Mouse (Mus musculus): ENCODE data around the gene Fam83f.

Gene Fam83f

GRCm38 (mm10) chr15:80671295-80672252 lies at the start of gene Fam83f:
Gene Fam83f, plus strand, starts transcription at chr15:80671847.
- DNase-seq (ENCODE audit: low read depth) = no peak

GRCm38 (mm10) chr15:80623171-80623837 lies 48.3 kb upstream of the Fam83f start:
- DNase-seq (ENCODE audit: low read depth) = peak; percentile 56

GRCm38 (mm10) chr15:80626472-80626871 lies 45.2 kb upstream of the Fam83f start:
- DNase-seq (ENCODE audit: low read depth) = no peak

GRCm38 (mm10) chr15:80630147-80630546 lies 41.5 kb upstream of the Fam83f start:
- no peak for DNase-seq (ENCODE audit: low read depth)

GRCm38 (mm10) chr15:80630711-80631110 lies 40.9 kb upstream of the Fam83f start:
- no peak for DNase-seq (ENCODE audit: low read depth)

- no peak for DNase-seq (ENCODE audit: low read depth)
These were observed 40.3 kb upstream of the Fam83f start for GRCm38 (mm10) chr15:80631311-80631710.

- DNase-seq (ENCODE audit: low read depth) = no peak
These were observed 39.3 kb upstream of the Fam83f start for GRCm38 (mm10) chr15:80632280-80632893.

- peak; percentile 96 for DNase-seq (ENCODE audit: low read depth)
These were observed 37.1 kb upstream of the Fam83f start for GRCm38 (mm10) chr15:80634391-80635193.

GRCm38 (mm10) chr15:80636757-80637372 lies 34.8 kb upstream of the Fam83f start:
- DNase-seq (ENCODE audit: low read depth) = no peak

- peak; percentile 94 for DNase-seq (ENCODE audit: low read depth)
These were observed 32.5 kb upstream of the Fam83f start for GRCm38 (mm10) chr15:80639071-80639702.

- DNase-seq (ENCODE audit: low read depth) = peak; percentile 38
These were observed 31.8 kb upstream of the Fam83f start for GRCm38 (mm10) chr15:80639874-80640273.

GRCm38 (mm10) chr15:80641702-80642435 lies 29.8 kb upstream of the Fam83f start:
- DNase-seq (ENCODE audit: low read depth) = no peak

GRCm38 (mm10) chr15:80645006-80645797 lies 26.4 kb upstream of the Fam83f start:
- peak; percentile 59 for DNase-seq (ENCODE audit: low read depth)

GRCm38 (mm10) chr15:80648977-80649606 lies 22.6 kb upstream of the Fam83f start:
- no peak for DNase-seq (ENCODE audit: low read depth)

- DNase-seq (ENCODE audit: low read depth) = no peak
These were observed 21.2 kb upstream of the Fam83f start for GRCm38 (mm10) chr15:80650412-80650811.

GRCm38 (mm10) chr15:80653865-80654264 lies 17.8 kb upstream of the Fam83f start:
- peak; percentile 46 for DNase-seq (ENCODE audit: low read depth)

GRCm38 (mm10) chr15:80658815-80659471 lies 12.7 kb upstream of the Fam83f start:
- no peak for DNase-seq (ENCODE audit: low read depth)

GRCm38 (mm10) chr15:80660963-80661362 lies 10.7 kb upstream of the Fam83f start:
- no peak for DNase-seq (ENCODE audit: low read depth)

All from 416B (cell line).